Mouse (Mus musculus): ENCODE results near the gene Ccdc47.
"Not testable (repeated sequence)": the region's sequence is repeated elsewhere in the genome, so short reads cannot be mapped to it uniquely, and the experiment has no call there.

The Ccdc47 gene

GRCm38 (mm10) chr11:106215927-106216729, at the start of gene Ccdc47:
TSS of gene Ccdc47 (minus strand) at chr11:106216344.
- DNase-seq (ENCODE audit: low spot score in 2 of 2), result peak; percentile 97 to 99

DNA sequence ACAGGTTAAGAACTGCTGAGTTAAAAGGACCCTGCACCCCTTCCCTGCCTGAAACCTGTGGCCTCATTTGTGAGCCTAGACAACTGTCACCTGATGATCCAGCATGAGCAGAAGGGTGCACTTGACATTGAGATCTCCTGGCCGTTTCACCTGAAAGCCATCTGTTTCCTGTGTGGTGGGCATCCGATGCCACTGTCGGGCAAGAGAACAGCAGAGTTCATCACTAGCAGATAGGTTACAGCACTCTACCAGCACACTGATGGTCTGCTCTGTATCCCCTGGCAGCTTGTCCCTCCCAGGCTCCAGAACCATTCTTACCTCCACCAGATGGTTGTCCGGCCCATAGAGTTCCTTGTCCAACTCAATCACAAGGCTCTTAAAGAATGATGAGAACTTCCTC, 49.4 kb upstream of the Ccdc47 start:
- DNase-seq (ENCODE audit: low spot score in 2 of 2), result no peak

GRCm38 (mm10) chr11:106264988-106265387, 48.8 kb upstream of the Ccdc47 start:
- DNase-seq (ENCODE audit: low spot score in 2 of 2), result no peak

GRCm38 (mm10) chr11:106263963-106264362, 47.8 kb upstream of the Ccdc47 start:
- no peak for DNase-seq (ENCODE audit: low spot score in 2 of 2)

DNA sequence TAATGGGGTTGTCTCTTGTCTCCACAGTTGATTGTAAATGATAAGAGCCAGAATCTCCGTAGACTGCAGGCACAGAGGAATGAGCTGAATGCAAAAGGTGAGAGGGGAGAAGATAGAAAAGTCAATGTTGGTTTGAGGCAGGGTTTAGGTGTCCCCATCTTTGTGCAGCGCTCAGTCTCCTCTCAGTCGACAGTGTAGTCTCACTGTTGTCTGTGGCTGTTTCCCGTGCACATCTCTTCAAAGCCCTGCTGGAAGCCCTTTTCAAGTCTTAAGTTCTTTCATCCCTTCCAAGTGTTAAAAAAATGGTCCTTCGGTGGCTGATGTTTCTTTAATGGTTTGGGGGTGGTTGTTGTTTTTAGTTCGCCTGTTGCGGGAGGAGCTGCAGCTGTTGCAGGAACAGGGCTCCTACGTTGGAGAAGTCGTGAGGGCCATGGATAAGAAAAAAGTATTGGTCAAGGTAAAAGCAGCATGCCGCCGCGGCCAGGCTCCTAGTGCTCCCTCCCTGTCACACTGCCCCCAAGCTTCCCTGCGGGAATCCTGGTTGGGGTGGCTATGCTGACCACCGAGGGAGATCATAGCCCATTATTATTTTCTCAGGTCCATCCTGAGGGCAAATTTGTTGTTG, 44.8 kb upstream of the Ccdc47 start:
- DNase-seq (ENCODE audit: low spot score in 2 of 2), result no peak

GRCm38 (mm10) chr11:106256775-106257174, 40.6 kb upstream of the Ccdc47 start:
- DNase-seq (ENCODE audit: low spot score in 2 of 2), result no peak

DNA sequence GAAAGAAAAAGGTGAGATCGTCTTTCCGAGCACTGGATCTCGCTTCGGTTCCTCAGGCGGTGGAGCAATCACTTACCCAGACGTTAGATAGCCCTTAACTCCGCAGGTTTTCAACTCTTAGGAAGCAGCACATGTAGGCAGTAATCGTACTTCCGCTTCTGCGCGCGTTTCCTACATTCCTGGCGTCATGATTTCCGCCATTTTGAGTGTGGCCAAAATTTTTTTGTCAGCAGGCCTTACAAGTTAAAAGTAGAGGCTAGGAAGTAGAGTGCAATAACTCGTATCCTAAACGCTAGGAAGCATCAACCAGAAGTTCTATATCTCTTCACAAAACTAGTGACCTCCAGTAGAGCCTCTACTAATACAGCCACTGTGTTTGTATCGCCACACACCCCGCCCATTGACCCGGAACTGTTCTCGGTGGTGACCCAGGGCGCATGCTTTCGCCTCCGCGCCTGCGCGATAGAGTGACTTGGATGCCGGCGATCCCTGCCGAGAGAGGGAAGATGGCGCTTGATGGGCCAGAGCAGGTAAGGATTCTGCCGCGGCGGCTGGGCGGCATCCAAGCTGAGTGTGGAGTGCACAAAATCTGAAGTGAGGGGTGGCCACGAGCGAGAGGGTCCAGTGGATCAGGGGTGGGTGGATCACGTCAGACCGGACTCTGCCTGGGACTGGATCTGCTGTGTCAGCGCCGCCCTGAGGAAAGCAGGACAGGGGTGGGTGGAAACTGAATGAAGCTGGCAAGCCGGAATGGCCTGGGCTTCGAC, 39.7 kb upstream of the Ccdc47 start, which contains the start of the genes Ftsj3 and Psmc5:
Gene Ftsj3 (minus strand): TSS at position 395 of the 767 bp plus-strand sequence.
Gene Psmc5 (plus strand): TSS at position 470 of the 767 bp plus-strand sequence.
- DNase-seq (ENCODE audit: low spot score in 2 of 2), result peak; percentile 96 to 97

DNA sequence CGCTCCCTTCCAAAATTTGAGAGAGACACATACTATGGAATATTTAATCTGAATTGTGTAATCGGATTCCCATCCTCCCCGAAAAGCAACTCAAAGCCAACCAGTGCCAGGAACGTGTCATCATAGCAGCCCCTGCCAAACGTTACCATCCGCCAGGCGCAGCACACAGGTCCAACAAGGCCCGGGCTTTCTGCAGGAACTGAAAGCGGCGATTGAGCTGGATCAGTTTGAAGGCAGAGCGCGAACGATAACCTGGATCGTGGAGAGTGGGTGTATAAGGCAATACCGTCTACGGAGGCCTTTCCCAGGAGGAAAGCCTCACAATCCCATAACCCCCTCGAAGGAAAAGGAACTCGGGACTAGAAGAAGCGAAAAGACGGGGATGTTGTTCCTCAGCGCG, 39.0 kb upstream of the Ccdc47 start:
- no peak for DNase-seq (ENCODE audit: low spot score in 2 of 2)

DNA sequence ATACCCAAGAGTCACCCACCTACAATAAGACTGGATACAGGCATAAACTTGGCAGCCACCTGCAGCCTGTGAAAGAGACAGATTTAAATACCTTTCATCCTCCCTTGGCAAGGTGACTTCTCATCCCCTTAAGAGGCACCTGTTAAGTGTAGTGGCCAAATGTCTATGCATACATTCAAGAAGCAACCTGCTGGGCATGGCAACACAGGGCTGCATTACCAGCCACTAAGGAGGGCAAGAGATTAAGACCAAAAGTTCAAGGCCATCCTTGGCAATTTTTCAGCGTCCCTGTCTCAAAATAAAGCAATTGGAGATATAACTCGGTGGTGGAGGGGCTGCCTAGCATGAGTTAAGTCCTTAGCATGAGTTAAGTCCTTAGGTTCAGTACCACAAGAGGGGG, 38.6 kb upstream of the Ccdc47 start:
- DNase-seq (ENCODE audit: low spot score in 2 of 2), result no peak

- DNase-seq (ENCODE audit: low spot score in 2 of 2), result no peak
Observed at GRCm38 (mm10) chr11:106249326-106249725, 33.2 kb upstream of the Ccdc47 start.

DNA sequence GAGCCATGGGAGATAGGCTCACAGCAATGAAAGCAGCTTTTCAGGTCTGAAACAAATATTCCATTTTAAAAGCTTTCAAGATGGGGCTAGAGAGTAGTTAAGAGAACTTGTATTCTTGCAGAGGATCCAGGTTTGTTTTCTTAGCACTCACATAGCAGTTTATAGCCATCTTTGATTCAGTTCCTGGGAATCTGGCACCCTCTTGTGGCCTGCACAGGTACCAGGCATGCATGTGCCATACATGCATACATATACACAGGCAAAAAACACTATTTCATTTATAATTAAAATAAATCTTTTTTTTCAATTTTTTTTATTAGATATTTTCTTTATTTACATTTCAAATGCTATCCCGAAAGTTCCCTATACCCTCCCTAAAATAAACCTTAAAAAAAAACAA, 30.7 kb upstream of the Ccdc47 start:
- no peak for DNase-seq (ENCODE audit: low spot score in 2 of 2)

DNA sequence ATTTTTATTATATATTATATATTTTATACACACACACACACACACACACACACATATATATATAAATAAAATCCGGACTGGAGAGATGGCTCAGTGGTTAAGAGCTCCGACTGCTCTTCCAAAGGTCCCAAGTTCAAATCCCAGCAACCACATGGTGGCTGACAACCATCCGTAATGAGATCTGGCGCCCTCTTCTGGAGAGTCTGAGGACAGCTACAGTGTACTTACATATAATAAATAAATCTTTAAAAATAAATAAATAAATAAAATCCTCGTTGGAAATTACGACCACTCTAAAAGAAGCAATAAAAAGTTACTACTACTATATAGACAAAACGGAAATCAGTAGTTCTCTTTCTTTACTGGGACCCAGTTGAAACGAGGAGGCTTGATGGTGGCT, 17.8 kb upstream of the Ccdc47 start:
- not testable (repeated sequence) for DNase-seq (ENCODE audit: low spot score in 2 of 2)

DNA sequence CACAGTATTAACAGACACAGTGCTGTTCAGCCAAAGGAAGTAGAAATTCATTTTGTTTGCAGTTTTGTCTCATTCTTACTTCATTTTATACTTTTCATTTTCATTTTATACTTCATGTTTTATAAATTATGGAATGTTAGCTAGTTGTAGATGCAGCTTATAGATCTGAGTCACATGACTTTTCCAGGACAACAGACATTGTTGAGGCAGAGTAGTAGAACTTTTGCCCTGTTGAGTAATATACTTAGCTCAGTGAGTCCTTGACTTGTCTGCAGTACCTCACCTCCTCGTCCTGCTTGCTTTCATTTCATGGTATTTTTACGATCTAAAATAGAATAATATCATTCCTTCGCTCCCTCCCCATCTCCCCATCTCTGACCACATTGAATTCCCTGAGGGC, 4.5 kb upstream of the Ccdc47 start:
- no peak for DNase-seq (ENCODE audit: low spot score in 2 of 2)

- peak; percentile 88 to 90 for DNase-seq (ENCODE audit: low spot score in 2 of 2)
Observed at GRCm38 (mm10) chr11:106216730-106217490, 766 bp upstream of the Ccdc47 start, which contains the start of gene Ddx42. TSS of gene Ddx42 (plus strand) at chr11:106216926.

GRCm38 (mm10) chr11:106215450-106215859, 689 bp downstream of the Ccdc47 start:
- no peak for DNase-seq (ENCODE audit: low spot score in 2 of 2)

DNA sequence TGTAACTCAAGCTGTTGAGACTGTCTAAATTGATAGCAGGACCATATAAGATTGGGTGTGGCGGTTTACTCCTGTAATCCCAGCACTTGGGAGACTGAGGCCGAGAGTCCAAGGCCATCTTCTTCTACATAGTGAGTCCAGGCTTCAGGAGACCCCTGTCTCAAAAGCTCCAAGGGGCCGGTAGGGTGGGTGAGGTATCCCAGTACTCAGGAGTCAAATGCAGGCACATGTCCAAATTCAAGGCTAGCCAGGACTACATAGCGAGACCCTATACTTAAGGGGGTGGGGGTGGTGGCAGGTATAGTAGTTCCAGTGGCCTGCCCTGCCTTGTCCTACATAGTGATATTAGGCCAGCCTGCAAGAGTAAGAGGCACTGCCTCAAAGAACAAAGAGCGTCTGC, 1.3 kb downstream of the Ccdc47 start:
- no peak for DNase-seq (ENCODE audit: low spot score in 2 of 2)

DNA sequence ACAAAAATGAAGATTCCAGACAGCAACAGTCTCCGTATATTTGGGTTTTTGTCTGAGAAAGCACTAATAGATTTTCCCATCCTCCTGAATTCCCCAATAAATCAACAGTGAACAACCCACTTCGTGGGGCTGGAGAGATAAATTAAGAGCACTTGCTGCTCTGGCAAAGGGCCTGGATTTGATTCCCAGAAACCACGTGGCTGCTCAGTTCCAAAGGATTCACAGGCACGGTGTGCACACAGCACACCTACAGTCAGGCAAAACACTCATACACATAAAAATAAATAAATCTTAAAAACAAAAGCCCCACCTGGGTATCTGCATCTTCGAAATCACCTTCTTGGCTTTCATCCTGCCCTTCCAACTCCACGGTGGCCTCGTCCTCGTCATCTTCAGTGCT, 3.4 kb downstream of the Ccdc47 start:
- no peak for DNase-seq (ENCODE audit: low spot score in 2 of 2)

GRCm38 (mm10) chr11:106202123-106202465, 14.1 kb downstream of the Ccdc47 start, which contains the start of gene Strada:
TSS of gene Strada (minus strand) at chr11:106202168.
- DNase-seq (ENCODE audit: low spot score in 2 of 2), result no peak

- DNase-seq (ENCODE audit: low spot score in 2 of 2), result no peak
Observed at GRCm38 (mm10) chr11:106201337-106202122, 14.6 kb downstream of the Ccdc47 start.

- no peak for DNase-seq (ENCODE audit: low spot score in 2 of 2)
Observed at GRCm38 (mm10) chr11:106200756-106201155, 15.4 kb downstream of the Ccdc47 start.

DNA sequence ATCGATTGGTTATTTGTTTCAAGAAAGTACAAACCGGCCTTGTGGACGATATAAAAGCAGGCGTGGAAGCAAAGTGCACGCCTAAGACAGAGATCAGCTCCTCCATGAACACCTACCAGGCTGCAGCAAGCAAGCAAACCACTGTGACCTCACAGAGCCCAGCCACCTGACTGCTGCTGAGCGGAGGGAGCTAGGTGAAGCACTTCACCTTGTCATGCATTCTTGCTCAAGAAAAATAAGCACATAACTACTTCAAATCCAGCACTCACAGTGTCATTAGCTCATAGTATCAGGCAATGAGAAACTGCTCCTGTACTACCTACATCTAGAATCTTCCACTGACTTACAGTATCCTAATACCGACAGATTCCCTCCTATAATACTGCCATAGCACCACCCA, 16.1 kb downstream of the Ccdc47 start:
- DNase-seq (ENCODE audit: low spot score in 2 of 2), result not testable (repeated sequence)
